Mouse (Mus musculus) kidney, embryonic 14.5 days (tissue): ENCODE results near the gene Espl1. TPM values are rescaled to one million over a fixed set of nuclear protein-coding genes. Genes with fewer than 3 reads are reported as not detected.

ENCODE experiments used
- ATAC-seq: fragments of 200-750 bp; cut with Nextera tagmentation; 2 replicates; pipeline ENCODE4 v1.8.0; 2017; ENCODE audit warnings: moderate number of reproducible peaks, mild to moderate bottlenecking, moderate TSS enrichment, moderate library complexity; ENCODE audit not compliant: low FRiP score, low TSS enrichment
- H3K27ac ChIP-seq: fragments of 300-500 bp; sonication (generic); 2 replicates; pipeline ENCODE4 v1.5.1; 2014; ENCODE audit warnings: low read depth, mild to moderate bottlenecking, low read length, moderate library complexity, mixed read lengths
- H3K27me3 ChIP-seq: fragments of 300-500 bp; sonication (generic); 2 replicates; pipeline ENCODE4 v1.6.1; 2014; ENCODE audit warnings: mild to moderate bottlenecking, low read length; ENCODE audit not compliant: control insufficient read depth, insufficient read depth
- H3K36me3 ChIP-seq: fragments of 300-500 bp; sonication (generic); 2 replicates; pipeline ENCODE4 v1.6.1; 2014; ENCODE audit warnings: low read length, mixed read lengths; ENCODE audit not compliant: control insufficient read depth, insufficient read depth
- H3K4me1 ChIP-seq: fragments of 300-500 bp; sonication (generic); 2 replicates; pipeline ENCODE4 v1.6.1; 2014; ENCODE audit warnings: low read length, mixed read lengths; ENCODE audit not compliant: control insufficient read depth, insufficient read depth
- H3K4me2 ChIP-seq: fragments of 300-500 bp; sonication (generic); replicated peaks from 2 replicates; pipeline ENCODE4 v1.6.1; 2014; ENCODE audit warnings: low read depth, mild to moderate bottlenecking, low read length
- H3K4me3 ChIP-seq: fragments of 300-500 bp; sonication (generic); 2 replicates; pipeline ENCODE4 v1.5.1; 2014; ENCODE audit warnings: mild to moderate bottlenecking, low read length
- H3K9ac ChIP-seq: fragments of 300-500 bp; sonication (generic); 2 replicates; pipeline ENCODE4 v1.6.1; 2014; ENCODE audit warnings: low read depth, mild to moderate bottlenecking, low read length, moderate library complexity
- H3K9me3 ChIP-seq: fragments of 300-500 bp; sonication (generic); 2 replicates; pipeline ENCODE4 v1.6.1; 2016; ENCODE audit warnings: low read length; ENCODE audit not compliant: control insufficient read depth
- WGBS: fragments of 180-500 bp; shearing (Covaris S2); extraction: QIAGEN DNeasy Blood & Tissue Kit; methylation state at CpG from one replicate; pipeline ENCODE4 v1.1.7; 2014; 5-methylcytosine and 5-hydroxymethylcytosine counted together
- polyA plus RNA-seq: library from polyadenylated mRNA; unstranded; fragments of >200 nt; fragmentation: Nextera tagmentation; extraction: Ambion mirVana; gene quantifications from 2 replicates; pipeline ENCODE4 v1.2.1, GENCODE M21; 2014

Espl1 gene
- polyA plus RNA-seq, 1 experiment from 2014 or later, result 33.6 TPM

- peaks cover 11% of the 10 kb centered on the region for H3K4me1 ChIP-seq
- peak; percentile 65 for ATAC-seq
- H3K4me3 ChIP-seq, result peak overlapping the region; percentile 9; the same call in 1 of the 2 replicates
- H3K27me3 ChIP-seq, result peaks cover 3% of the 10 kb centered on the region; the same call in 1 of the 2 replicates
- H3K27ac ChIP-seq, result no peak overlapping the region
- H3K9me3 ChIP-seq, result no peaks in the 10 kb centered on the region
- peak overlapping the region; percentile 42 for H3K9ac ChIP-seq
- peak overlapping the region; percentile 35 for H3K4me2 ChIP-seq
- no peaks in the 10 kb centered on the region for H3K36me3 ChIP-seq
- WGBS, result 7% methylated on average over 10 of the region's 10 CpGs
These were observed 74.7 kb downstream of the Espl1 start for GRCm38 (mm10) chr15:102370727-102371126.

Other genes with a start within 250 kb of the Espl1 start
- 85.1 and 139 TPM in 2 replicates for gene Eif4b, start 222.5 kb upstream of the Espl1 start, polyA plus RNA-seq
- gene Tns2, start 195.9 kb upstream of the Espl1 start, polyA plus RNA-seq, result 39.1 and 46.6 TPM in 2 replicates
- 9.0 and 11.1 TPM in 2 replicates for gene Spryd3, start 160.0 kb upstream of the Espl1 start, polyA plus RNA-seq
- gene Igfbp6, start 151.9 kb upstream of the Espl1 start, polyA plus RNA-seq, result 24.0 and 27.1 TPM in 2 replicates
- 0.11 and 0.28 TPM in 2 replicates for gene Soat2, start 145.7 kb upstream of the Espl1 start, polyA plus RNA-seq
- 30.1 and 59.9 TPM in 2 replicates for gene Zfp740, start 93.0 kb upstream of the Espl1 start, polyA plus RNA-seq
- gene Csad, start 91.5 kb upstream of the Espl1 start, polyA plus RNA-seq, result 50.6 and 68.1 TPM in 2 replicates
- 1.1 and 1.7 TPM in 2 replicates for gene Itgb7, start 64.3 kb upstream of the Espl1 start, polyA plus RNA-seq
- gene Rarg, start 38.7 kb upstream of the Espl1 start, polyA plus RNA-seq, result 17.9 and 23.9 TPM in 2 replicates
- 0.37 and 0.84 TPM in 2 replicates for gene Gm9918, start 25.7 kb upstream of the Espl1 start, polyA plus RNA-seq
- 53.7 and 65.3 TPM in 2 replicates for gene Mfsd5, start 16.8 kb upstream of the Espl1 start, polyA plus RNA-seq
- 481 and 576 TPM in 2 replicates for gene Pfdn5, start 29.9 kb downstream of the Espl1 start, polyA plus RNA-seq
- 117 and 129 TPM in 2 replicates for gene Myg1, start 35.4 kb downstream of the Espl1 start, polyA plus RNA-seq
- 73.3 and 84.7 TPM in 2 replicates for gene Aaas, start 54.5 kb downstream of the Espl1 start, polyA plus RNA-seq
- gene Sp7, start 70.9 kb downstream of the Espl1 start, polyA plus RNA-seq, result 1.0 and 2.0 TPM in 2 replicates
- 16.5 and 16.8 TPM in 2 replicates for gene Sp1, start 109.9 kb downstream of the Espl1 start, polyA plus RNA-seq
- gene Amhr2, start 149.1 kb downstream of the Espl1 start, polyA plus RNA-seq, result 0.51 and 0.95 TPM in 2 replicates
- 87.7 and 92.6 TPM in 2 replicates for gene Prr13, start 162.8 kb downstream of the Espl1 start, polyA plus RNA-seq
- gene Pcbp2, start 174.3 kb downstream of the Espl1 start, polyA plus RNA-seq, result 305 and 373 TPM in 2 replicates
- gene Gm10337, start 207.5 kb downstream of the Espl1 start, polyA plus RNA-seq, result not detected in 2 replicates
- gene Map3k12, start 220.8 kb downstream of the Espl1 start, polyA plus RNA-seq, result 12.2 and 14.8 TPM in 2 replicates
- 80.4 and 89.1 TPM in 2 replicates for gene Tarbp2, start 221.9 kb downstream of the Espl1 start, polyA plus RNA-seq
- gene Npff, start 228.7 kb downstream of the Espl1 start, polyA plus RNA-seq, result 2.7 and 3.5 TPM in 2 replicates